Mouse (Mus musculus) heart, embryonic 12.5 days (tissue): ENCODE results near the gene Rap1gds1. TPM values are rescaled to one million over a fixed set of nuclear protein-coding genes. Genes with fewer than 3 reads are reported as not detected.

Experiments
- ATAC-seq: fragments of 200-750 bp; cut with Nextera tagmentation; 2 replicates; pipeline ENCODE4 v1.8.0; 2017; ENCODE audit warnings: moderate TSS enrichment, moderate library complexity; ENCODE audit not compliant: insufficient number of reproducible peaks, low FRiP score
- H3K27ac ChIP-seq: fragments of 300-500 bp; sonication (generic); 2 replicates; pipeline ENCODE4 v1.5.1; 2016; ENCODE audit warnings: mild to moderate bottlenecking, moderate library complexity; ENCODE audit not compliant: poor library complexity, severe bottlenecking
- H3K27me3 ChIP-seq: fragments of 300-500 bp; sonication (generic); replicated peaks from 2 replicates; pipeline ENCODE4 v1.6.1; 2016; ENCODE audit warnings: mild to moderate bottlenecking, moderate library complexity
- H3K36me3 ChIP-seq: fragments of 300-500 bp; sonication (generic); 2 replicates; pipeline ENCODE4 v1.6.1; 2016; ENCODE audit warnings: mild to moderate bottlenecking, moderate library complexity
- H3K4me1 ChIP-seq: fragments of 300-500 bp; sonication (generic); replicated peaks from 2 replicates; pipeline ENCODE4 v1.6.1; 2016; ENCODE audit warnings: mild to moderate bottlenecking
- H3K4me2 ChIP-seq: fragments of 300-500 bp; sonication (generic); 2 replicates; pipeline ENCODE4 v1.6.1; 2016; ENCODE audit warnings: mild to moderate bottlenecking, moderate library complexity
- H3K4me3 ChIP-seq: fragments of 300-500 bp; sonication (generic); 2 replicates; pipeline ENCODE4 v1.5.1; 2016; ENCODE audit warnings: mild to moderate bottlenecking
- H3K9ac ChIP-seq: fragments of 300-500 bp; sonication (generic); 2 replicates; pipeline ENCODE4 v1.6.1; 2016; ENCODE audit warnings: mild to moderate bottlenecking, moderate library complexity
- H3K9me3 ChIP-seq: fragments of 300-500 bp; sonication (generic); replicated peaks from 2 replicates; pipeline ENCODE4 v1.6.1; 2016; ENCODE audit warnings: mild to moderate bottlenecking, moderate library complexity
- WGBS: fragments of 180-500 bp; shearing (Covaris S2); methylation state at CpG from one replicate; pipeline ENCODE4 v1.1.7; 2016; 5-methylcytosine and 5-hydroxymethylcytosine counted together
- polyA plus RNA-seq: library from polyadenylated mRNA; unstranded; fragments of >200 nt; fragmentation: Nextera tagmentation; extraction: Ambion mirVana; gene quantifications from 2 replicates; pipeline ENCODE4 v1.2.1, GENCODE M21; 2016

The Rap1gds1 gene
- polyA plus RNA-seq, 1 experiment from 2014 or later: 58.8 TPM

DNA sequence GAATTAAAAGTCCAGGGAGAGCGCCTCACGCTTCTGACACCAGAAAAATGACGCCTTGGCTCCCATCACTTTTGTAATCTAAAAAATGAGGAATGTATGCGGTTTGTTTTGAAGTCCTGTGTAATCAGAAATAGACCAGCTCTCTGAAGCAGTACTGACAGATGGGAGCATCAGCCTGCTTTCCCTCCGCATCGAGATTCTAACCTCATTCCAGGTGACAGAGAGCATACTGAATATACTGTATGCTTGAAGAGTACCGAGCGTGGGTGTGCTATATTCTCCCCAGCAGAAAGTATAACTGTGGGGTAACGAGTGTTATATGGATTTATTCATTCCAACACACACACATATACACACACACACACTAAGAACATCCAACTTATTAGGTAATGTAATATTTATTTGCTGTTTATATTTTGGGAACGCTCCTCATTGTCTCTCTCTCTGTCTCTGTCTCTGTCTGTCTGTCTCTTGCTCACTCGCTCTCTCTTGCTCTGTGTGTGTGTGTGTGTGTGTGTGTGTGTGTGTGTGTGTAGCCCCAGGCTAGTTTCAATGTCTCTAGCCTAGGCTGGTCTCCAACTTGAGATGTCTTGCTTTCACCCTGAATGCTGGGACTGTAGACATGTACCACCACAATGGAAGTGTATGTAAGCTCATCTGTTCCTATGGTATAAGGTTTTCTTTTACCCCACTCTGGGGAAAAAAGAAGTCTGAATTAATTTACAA lies 193.8 kb downstream of the Rap1gds1 start:
- Histone ChIP-seq H3K27me3 (no peaks in the 10 kb centered on the region), H3K9ac (no peak overlapping the region), H3K27ac (no peak overlapping the region), H3K9me3 (no peaks in the 10 kb centered on the region), H3K4me1 (peaks cover 16% of the 10 kb centered on the region), H3K4me2 (no peak overlapping the region), H3K4me3 (no peak overlapping the region), H3K36me3 (no peaks in the 10 kb centered on the region)
- 76% methylated on average over 11 of the region's 11 CpGs for WGBS
- no peak for ATAC-seq

GRCm38 (mm10) chr3:138877741-138878140 lies 197.3 kb downstream of the Rap1gds1 start:
- Histone ChIP-seq H3K9me3 (0 out of 2 replicates have a peak, but pooled peaks cover 5% of the 10 kb centered on the region), H3K9ac (no peak overlapping the region), H3K27me3 (no peaks in the 10 kb centered on the region), H3K27ac (no peak overlapping the region), H3K4me1 (peaks cover 9% of the 10 kb centered on the region), H3K4me2 (no peak overlapping the region), H3K4me3 (no peak overlapping the region), H3K36me3 (no peaks in the 10 kb centered on the region)
- ATAC-seq: peak; percentile 52; the same call in 1 of the 2 replicates
- 55% methylated on average over 4 of the region's 4 CpGs for WGBS

DNA sequence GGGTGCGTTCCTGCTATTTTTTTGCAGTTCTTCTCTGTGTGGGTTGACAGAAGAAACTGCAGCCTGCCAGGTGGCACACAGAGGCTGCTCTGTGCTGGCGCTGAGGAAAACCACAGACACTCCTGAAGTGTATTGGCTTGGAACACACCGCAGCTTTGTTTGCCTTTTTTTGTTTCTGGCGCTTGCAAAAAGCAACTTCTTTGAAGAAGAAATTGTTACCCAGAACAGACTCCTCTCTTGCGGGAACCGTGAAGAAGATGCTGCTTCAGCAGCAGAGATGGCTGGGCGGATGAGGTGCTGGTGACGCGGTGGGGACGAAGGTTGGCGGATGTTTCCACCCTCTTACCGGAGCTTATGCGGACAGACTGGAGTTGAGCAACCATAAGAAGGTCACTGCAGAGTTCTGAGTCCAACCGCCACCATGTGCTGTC lies 198.1 kb downstream of the Rap1gds1 start:
- peaks cover 3% of the 10 kb centered on the region for H3K4me1 ChIP-seq
- ATAC-seq: no peak
- no peak overlapping the region for H3K27ac ChIP-seq
- H3K36me3 ChIP-seq: no peaks in the 10 kb centered on the region
- H3K27me3 ChIP-seq: no peaks in the 10 kb centered on the region
- 0 out of 2 replicates have a peak, but pooled peaks cover 5% of the 10 kb centered on the region for H3K9me3 ChIP-seq
- WGBS: 84% methylated on average over 14 of the region's 14 CpGs
- no peak overlapping the region for H3K4me2 ChIP-seq
- no peak overlapping the region for H3K9ac ChIP-seq
- no peak overlapping the region for H3K4me3 ChIP-seq

DNA sequence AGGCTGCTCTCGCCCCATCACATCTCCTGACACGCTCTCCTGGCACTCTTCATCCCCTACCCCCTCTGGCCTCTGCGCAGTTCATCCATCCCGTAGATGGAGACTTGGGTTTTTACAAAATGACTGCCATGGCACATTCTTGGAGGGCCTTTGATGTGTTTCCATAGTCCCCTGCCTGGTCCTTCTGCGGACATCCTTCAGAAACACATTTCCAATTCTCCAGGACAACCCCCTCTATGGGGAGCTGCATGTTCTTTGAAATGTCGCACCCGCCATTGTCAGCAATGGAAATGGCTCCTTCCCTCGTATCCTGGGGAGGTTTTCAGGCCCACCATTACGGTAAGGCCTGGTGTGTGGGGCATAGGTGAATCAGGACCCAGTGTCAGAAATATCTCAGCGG lies 198.6 kb downstream of the Rap1gds1 start:
- Histone ChIP-seq H3K9me3 (0 out of 2 replicates have a peak, but pooled peaks cover 5% of the 10 kb centered on the region), H3K4me2 (no peak overlapping the region), H3K27ac (no peak overlapping the region), H3K4me3 (no peak overlapping the region), H3K27me3 (no peaks in the 10 kb centered on the region), H3K4me1 (no peaks in the 10 kb centered on the region), H3K36me3 (no peaks in the 10 kb centered on the region), H3K9ac (no peak overlapping the region)
- ATAC-seq: no peak
- 87% methylated on average over 10 of the region's 10 CpGs for WGBS

DNA sequence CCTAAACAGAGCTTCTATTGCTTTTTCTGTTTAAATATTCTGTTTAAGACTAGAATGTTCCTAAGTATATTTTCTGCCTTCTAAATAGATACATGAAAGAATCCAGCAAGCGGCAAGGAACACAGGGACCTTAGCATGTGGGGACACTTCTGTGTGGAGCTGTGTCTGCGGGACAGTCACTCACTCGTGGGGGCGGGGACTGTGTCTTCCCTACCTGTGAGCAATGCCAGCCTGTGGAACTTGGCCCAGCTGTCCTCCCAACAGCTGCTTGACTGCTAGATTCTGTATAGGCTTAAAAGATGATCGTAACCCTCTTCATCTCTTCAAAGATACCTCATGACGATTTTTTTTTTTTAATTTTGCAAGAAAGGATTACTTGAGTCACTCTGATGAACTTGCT lies 199.1 kb downstream of the Rap1gds1 start:
- no peak overlapping the region for H3K4me3 ChIP-seq
- H3K9ac ChIP-seq: no peak overlapping the region
- no peak overlapping the region for H3K27ac ChIP-seq
- H3K4me2 ChIP-seq: no peak overlapping the region
- H3K27me3 ChIP-seq: no peaks in the 10 kb centered on the region
- 84% methylated on average over 6 of the region's 6 CpGs for WGBS
- H3K9me3 ChIP-seq: 0 out of 2 replicates have a peak, but pooled peaks cover 5% of the 10 kb centered on the region
- no peaks in the 10 kb centered on the region for H3K4me1 ChIP-seq
- ATAC-seq: no peak
- H3K36me3 ChIP-seq: no peaks in the 10 kb centered on the region

Other genes with a start within 250 kb of the Rap1gds1 start
- 0.08 TPM in 1 of 2 replicates, not detected in the other for gene Stpg2, start 130.5 kb upstream of the Rap1gds1 start, polyA plus RNA-seq